Mouse (Mus musculus) c-Kit-positive CD71-positive TER-119-positive erythroid progenitor cells, embryonic 14.5 days (primary cell): Measurements from ENCODE around the gene Ttn.

Experiments
- DNase-seq: peaks from one replicate; pipeline ENCODE4 v3.0.0-alpha.2; 2013; ENCODE audit warnings: low spot score

Ttn gene

GRCm38 (mm10) chr2:76655444-76655843 is 326.9 kb downstream of the Ttn start:
- DNase-seq, result no peak

GRCm38 (mm10) chr2:76654646-76655045 is 327.7 kb downstream of the Ttn start:
- no peak for DNase-seq
